ENCODE assay signal across 13 mouse cellular contexts in genomic region chr10:26920383-26920979, GRCm38 (mm10).
DNase-seq lines count a peak whose midpoint lies in the region; ATAC-seq and TF ChIP-seq lines count a peak whose summit lies in the region.
"Had no signal": no experiment of that assay in that cellular context is flagged by ENCODE, and none has a peak within 500 bp of the region (broad histone marks: within the 10 kb centered on the region; RNA-seq: fewer than 3 reads in every experiment).

No protein-coding gene starts in this region.

- no peaks in the 10 kb centered on the region for H3K9me3 ChIP-seq in intestine, postnatal 0 days (ENCODE audit: control insufficient read depth)
- H3K9me3 ChIP-seq in liver, embryonic 16.5 days (replicated peaks; ENCODE audit: control insufficient read depth, low read length): no peaks in the 10 kb centered on the region
- no peaks in the 10 kb centered on the region for H3K9me3 ChIP-seq in forebrain, embryonic 15.5 days
- H3K9me3 ChIP-seq: G1E; heart, embryonic 15.5 days; limb, embryonic 15.5 days had no signal

- intact Hi-C loops in gastrocnemius, postnatal 14 days (cut with DNase I; ENCODE audit: low total_unique reads): no loop called here

- DNase-seq in embryo, embryonic 10 days (ENCODE audit: low spot score): peak; percentile 44
- DNase-seq in kidney, postnatal 25 days: peak; percentile 58 to 81
- DNase-seq in layer of hippocampus, adult 9-11 months: no peak
- no peak for DNase-seq in gastrocnemius, postnatal 14 days
- no peak for DNase-seq in layer of hippocampus, adult 9-10 months (ENCODE audit: low spot score)
- DNase-seq: forebrain, postnatal 0 days; lung, postnatal 4 days had no signal

- peak overlapping the region; percentile 73 for H3K27ac ChIP-seq in intestine, postnatal 0 days (ENCODE audit: low read depth, low read length)
- H3K27ac ChIP-seq in liver, embryonic 16.5 days (ENCODE audit: low read length): peak overlapping the region; percentile 77
- no peak overlapping the region for H3K27ac ChIP-seq in forebrain, embryonic 15.5 days (replicated peaks)
- H3K27ac ChIP-seq: heart, embryonic 15.5 days; limb, embryonic 15.5 days had no signal

- H3K4me1 ChIP-seq in intestine, postnatal 0 days (replicated peaks; ENCODE audit: control insufficient read depth, insufficient read depth, low read length): no peaks in the 10 kb centered on the region
- H3K4me1 ChIP-seq in liver, embryonic 16.5 days (ENCODE audit: control insufficient read depth, low read depth, low read length): no peaks in the 10 kb centered on the region
- H3K4me1 ChIP-seq in forebrain, embryonic 15.5 days: no peaks in the 10 kb centered on the region
- H3K4me1 ChIP-seq: heart, embryonic 15.5 days; limb, embryonic 15.5 days had no signal

- 0 out of 2 replicates have a peak, but pooled peaks cover 5% of the 10 kb centered on the region for H3K36me3 ChIP-seq in intestine, postnatal 0 days (ENCODE audit: control insufficient read depth, insufficient read depth)
- no peaks in the 10 kb centered on the region for H3K36me3 ChIP-seq in liver, embryonic 16.5 days (ENCODE audit: control insufficient read depth, insufficient read depth)
- no peaks in the 10 kb centered on the region for H3K36me3 ChIP-seq in forebrain, embryonic 15.5 days
- H3K36me3 ChIP-seq: G1E; heart, embryonic 15.5 days; limb, embryonic 15.5 days had no signal

- no peak overlapping the region for H3K4me3 ChIP-seq in intestine, postnatal 0 days (ENCODE audit: low read depth, low read length)
- no peak overlapping the region for H3K4me3 ChIP-seq in liver, embryonic 16.5 days (ENCODE audit: low read depth, low read length)
- no peak overlapping the region for H3K4me3 ChIP-seq in forebrain, embryonic 15.5 days
- H3K4me3 ChIP-seq: heart, embryonic 15.5 days; limb, embryonic 15.5 days had no signal

- H3K27me3 ChIP-seq in intestine, postnatal 0 days (replicated peaks; ENCODE audit: control insufficient read depth, insufficient read depth, low read length): no peaks in the 10 kb centered on the region
- H3K27me3 ChIP-seq in liver, embryonic 16.5 days (ENCODE audit: control insufficient read depth, insufficient read depth, low read depth, low read length): no peaks in the 10 kb centered on the region
- H3K27me3 ChIP-seq in forebrain, embryonic 15.5 days: no peaks in the 10 kb centered on the region
- H3K27me3 ChIP-seq: heart, embryonic 15.5 days; limb, embryonic 15.5 days had no signal

- WGBS in intestine, postnatal 0 days: 43% methylated on average over 8 of the region's 8 CpGs
- WGBS in liver, embryonic 16.5 days (ENCODE audit: insufficient replicate concordance): 65% methylated on average over 8 of the region's 8 CpGs
- 57% methylated on average over 8 of the region's 8 CpGs for WGBS in forebrain, embryonic 15.5 days

- no peak overlapping the region for H3K4me2 ChIP-seq in intestine, postnatal 0 days (replicated peaks; ENCODE audit: low read depth)
- no peak overlapping the region; the same call in 1 of the 2 replicates for H3K4me2 ChIP-seq in liver, embryonic 16.5 days (ENCODE audit: low read depth, low read length)
- H3K4me2 ChIP-seq in forebrain, embryonic 15.5 days (replicated peaks): no peak overlapping the region
- H3K4me2 ChIP-seq: heart, embryonic 15.5 days; limb, embryonic 15.5 days had no signal

- no peak overlapping the region for H3K9ac ChIP-seq in intestine, postnatal 0 days (ENCODE audit: low read depth, low read length)
- no peak overlapping the region for H3K9ac ChIP-seq in liver, embryonic 16.5 days (ENCODE audit: low read depth, low read length)
- H3K9ac ChIP-seq in forebrain, embryonic 15.5 days (replicated peaks): no peak overlapping the region
- H3K9ac ChIP-seq: forebrain, postnatal 0 days; heart, embryonic 15.5 days; limb, embryonic 15.5 days had no signal

- TF ChIP-seq CTCF in intestine, postnatal 0 days (IDR thresholded peaks at IDR 0.05; ENCODE audit: low read depth): no peak

- ATAC-seq in intestine, postnatal 0 days: peak; percentile 88
- peak; percentile 92 for ATAC-seq in liver, embryonic 16.5 days (ENCODE audit: low read depth)
- no peak for ATAC-seq in forebrain, embryonic 15.5 days (replicated peaks)

Comparison
In these comparisons a context has a peak if more than half of its experiments do, and no peak if none do; other contexts are left out.
1. DNase-seq: peak in embryo, embryonic 10 days (single experiment) and kidney, postnatal 25 days (2 of 2); none in layer of hippocampus, adult 9-11 months (single experiment), gastrocnemius, postnatal 14 days (single experiment) and layer of hippocampus, adult 9-10 months (single experiment).